Mouse (Mus musculus) liver, embryonic 15.5 days (tissue): ENCODE data around the gene Olfr907. TPM values are rescaled to one million over a fixed set of nuclear protein-coding genes. Genes with fewer than 3 reads are reported as not detected.

Experiments used
- ATAC-seq: fragments of 200-750 bp; cut with Nextera tagmentation; 2 replicates; pipeline ENCODE4 v1.8.0; 2017; ENCODE audit warnings: moderate number of reproducible peaks, mild to moderate bottlenecking, moderate library complexity; ENCODE audit not compliant: insufficient read depth
- H3K27ac ChIP-seq: fragments of 300-500 bp; sonication (generic); replicated peaks from 2 replicates; pipeline ENCODE4 v1.5.1; 2015; ENCODE audit warnings: mild to moderate bottlenecking, inconsistent platforms
- H3K27me3 ChIP-seq: fragments of 300-500 bp; sonication (generic); 2 replicates; pipeline ENCODE4 v1.6.1; 2015; ENCODE audit warnings: mild to moderate bottlenecking, inconsistent platforms
- H3K36me3 ChIP-seq: fragments of 300-500 bp; sonication (generic); replicated peaks from 2 replicates; pipeline ENCODE4 v1.6.1; 2015; ENCODE audit warnings: moderate library complexity, mild to moderate bottlenecking, inconsistent platforms
- H3K4me1 ChIP-seq: fragments of 300-500 bp; sonication (generic); replicated peaks from 2 replicates; pipeline ENCODE4 v1.6.1; 2015; ENCODE audit warnings: inconsistent platforms
- H3K4me2 ChIP-seq: fragments of 300-500 bp; sonication (generic); 2 replicates; pipeline ENCODE4 v1.6.1; 2015; ENCODE audit warnings: moderate library complexity, mild to moderate bottlenecking, inconsistent platforms
- H3K4me3 ChIP-seq: fragments of 300-500 bp; sonication (generic); replicated peaks from 2 replicates; pipeline ENCODE4 v1.5.1; 2015; ENCODE audit warnings: mild to moderate bottlenecking, inconsistent platforms
- H3K9ac ChIP-seq: fragments of 300-500 bp; sonication (generic); 2 replicates; pipeline ENCODE4 v1.6.1; 2015; ENCODE audit warnings: moderate library complexity, mild to moderate bottlenecking, inconsistent platforms
- H3K9me3 ChIP-seq: fragments of 300-500 bp; sonication (generic); replicated peaks from 2 replicates; pipeline ENCODE4 v1.6.1; 2016; ENCODE audit warnings: inconsistent platforms
- WGBS: fragments of 180-500 bp; shearing (Covaris S2); methylation state at CpG from one replicate; pipeline ENCODE4 v1.1.7; 2015; ENCODE audit warnings: mixed read lengths; ENCODE audit not compliant: insufficient replicate concordance; 5-methylcytosine and 5-hydroxymethylcytosine counted together
- polyA plus RNA-seq: library from polyadenylated mRNA; unstranded; fragments of >200 nt; fragmentation: Nextera tagmentation; extraction: Ambion mirVana; gene quantifications from 2 replicates; pipeline ENCODE4 v1.2.1, GENCODE M21; 2015

Gene Olfr907
- polyA plus RNA-seq, result not detected in 2 replicates

GRCm38 (mm10) chr9:38495501-38495900 lies at the start of gene Olfr907:
Olfr907 (plus strand) TSS chr9:38495801.
- no peak within 1 kb of the TSS for H3K4me3 ChIP-seq
- no peak within 1 kb of the TSS for H3K27ac ChIP-seq
- no peak within 1 kb of the TSS for H3K9ac ChIP-seq
- no peaks in the 10 kb centered on the region for H3K9me3 ChIP-seq
- no peak for ATAC-seq
- WGBS, result 61% methylated on average over 2 of the region's 2 CpGs
- H3K27me3 ChIP-seq, result no peaks in the 10 kb centered on the region
- H3K36me3 ChIP-seq, result no peaks in the 10 kb centered on the region
- H3K4me1 ChIP-seq, result no peaks in the 10 kb centered on the region
- H3K4me2 ChIP-seq, result no peak within 1 kb of the TSS

DNA sequence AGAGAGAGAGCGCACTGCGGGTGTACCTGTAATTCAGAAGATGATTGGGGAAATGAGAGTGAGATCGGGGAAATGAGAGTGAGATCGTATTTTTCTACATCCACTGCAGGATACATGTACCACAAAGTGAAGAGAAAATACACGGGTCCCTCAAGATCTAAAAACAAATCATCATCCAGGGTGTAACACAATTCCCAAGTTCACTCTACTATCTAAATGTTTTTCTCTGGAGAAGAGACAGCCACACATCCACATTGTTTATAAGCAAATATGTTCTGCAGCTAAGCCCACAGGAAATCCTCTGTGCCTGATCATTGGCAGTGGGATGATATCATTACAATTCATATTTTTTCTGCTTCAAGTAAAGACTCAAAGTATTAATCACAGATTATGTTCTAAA lies 48.2 kb upstream of the Olfr907 start, which contains the start of gene Olfr902:
Gene Olfr902 (plus strand): TSS at position 301 of the 400 bp plus-strand sequence.
- no peaks in the 10 kb centered on the region for H3K4me1 ChIP-seq
- no peaks in the 10 kb centered on the region for H3K36me3 ChIP-seq
- H3K4me3 ChIP-seq, result no peak within 1 kb of the TSS
- no peaks in the 10 kb centered on the region for H3K27me3 ChIP-seq
- H3K9ac ChIP-seq, result no peak within 1 kb of the TSS
- H3K4me2 ChIP-seq, result no peak within 1 kb of the TSS
- no peak for ATAC-seq
- WGBS, result 69% methylated on average over 5 of the region's 5 CpGs
- no peak within 1 kb of the TSS for H3K27ac ChIP-seq
- no peaks in the 10 kb centered on the region for H3K9me3 ChIP-seq

DNA sequence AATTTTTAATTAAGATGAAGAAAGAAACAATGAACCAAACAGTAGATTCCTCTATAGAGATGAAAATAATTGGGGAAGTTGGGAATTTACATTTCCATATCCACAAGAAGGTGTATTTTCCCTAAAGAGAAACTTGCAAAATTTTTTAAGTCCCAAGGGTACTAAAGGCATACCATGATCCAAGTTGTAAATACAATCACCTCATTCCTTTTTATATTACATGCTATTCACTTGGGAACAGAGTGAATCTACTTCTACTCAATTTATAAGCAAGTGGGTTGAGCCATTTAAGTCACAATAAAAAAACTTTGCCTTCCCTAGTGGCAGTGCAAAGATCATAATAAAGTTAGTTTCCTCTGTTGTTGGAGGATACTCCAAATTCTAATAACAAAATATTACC lies 32.8 kb upstream of the Olfr907 start, which contains the start of gene Olfr904:
Gene Olfr904 (plus strand): TSS at position 301 of the 400 bp plus-strand sequence.
- Histone ChIP-seq H3K4me1 (no peaks in the 10 kb centered on the region), H3K27ac (no peak within 1 kb of the TSS), H3K36me3 (no peaks in the 10 kb centered on the region), H3K4me2 (no peak within 1 kb of the TSS), H3K4me3 (no peak within 1 kb of the TSS), H3K27me3 (no peaks in the 10 kb centered on the region), H3K9ac (no peak within 1 kb of the TSS), H3K9me3 (no peaks in the 10 kb centered on the region)
- no peak for ATAC-seq

DNA sequence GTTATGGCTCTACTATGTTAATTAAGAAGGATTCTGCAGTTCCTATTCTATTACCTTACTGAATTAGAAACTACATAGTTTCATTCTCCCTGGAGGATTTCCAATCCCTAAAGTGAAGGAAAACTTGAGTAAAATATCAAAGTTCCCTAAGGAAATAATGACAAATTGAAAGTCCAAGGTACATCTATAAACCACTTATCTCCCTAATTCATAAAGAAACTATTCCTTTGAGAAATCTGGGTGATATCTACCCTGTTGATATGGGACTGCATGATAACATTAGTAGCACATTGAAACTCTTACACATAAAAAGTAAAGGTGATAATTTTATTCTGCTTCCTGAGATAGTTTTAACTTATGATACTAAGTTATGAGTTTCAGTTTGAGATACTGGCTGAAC lies 24.8 kb upstream of the Olfr907 start, which contains the start of gene Olfr905:
Gene Olfr905 (plus strand): TSS at position 301 of the 400 bp plus-strand sequence.
- Histone ChIP-seq H3K4me1 (no peaks in the 10 kb centered on the region), H3K4me3 (no peak within 1 kb of the TSS), H3K9ac (no peak within 1 kb of the TSS), H3K9me3 (no peaks in the 10 kb centered on the region), H3K27me3 (no peaks in the 10 kb centered on the region), H3K36me3 (no peaks in the 10 kb centered on the region), H3K27ac (no peak within 1 kb of the TSS), H3K4me2 (no peak within 1 kb of the TSS)
- no peak for ATAC-seq

DNA sequence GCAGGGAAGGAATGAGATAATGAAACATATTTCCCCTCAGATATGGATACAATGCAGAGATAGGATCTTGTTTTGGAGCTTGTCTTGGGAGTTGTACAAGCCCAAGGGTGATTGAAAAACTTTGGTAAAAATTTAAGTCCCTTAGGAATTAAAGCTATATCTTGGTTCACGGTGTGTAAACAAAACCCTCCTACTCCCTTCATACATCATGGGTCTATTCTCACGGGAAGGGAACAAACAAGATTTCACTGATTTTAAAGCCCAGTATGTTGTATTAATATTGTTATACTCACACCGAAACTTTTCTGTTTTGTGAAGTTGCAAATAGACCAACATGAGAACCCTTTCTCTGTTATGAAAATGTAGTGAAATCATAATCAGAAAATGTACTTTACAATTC lies 8.8 kb upstream of the Olfr907 start, which contains the start of gene Olfr906:
Gene Olfr906 (plus strand): TSS at position 301 of the 400 bp plus-strand sequence.
- H3K27me3 ChIP-seq, result no peaks in the 10 kb centered on the region
- H3K9me3 ChIP-seq, result no peaks in the 10 kb centered on the region
- H3K9ac ChIP-seq, result no peak within 1 kb of the TSS
- no peak for ATAC-seq
- no peaks in the 10 kb centered on the region for H3K36me3 ChIP-seq
- no peak within 1 kb of the TSS for H3K27ac ChIP-seq
- no peak within 1 kb of the TSS for H3K4me3 ChIP-seq
- no peaks in the 10 kb centered on the region for H3K4me1 ChIP-seq
- no peak within 1 kb of the TSS for H3K4me2 ChIP-seq
- WGBS, result 47% methylated on average over 3 of the region's 3 CpGs

DNA sequence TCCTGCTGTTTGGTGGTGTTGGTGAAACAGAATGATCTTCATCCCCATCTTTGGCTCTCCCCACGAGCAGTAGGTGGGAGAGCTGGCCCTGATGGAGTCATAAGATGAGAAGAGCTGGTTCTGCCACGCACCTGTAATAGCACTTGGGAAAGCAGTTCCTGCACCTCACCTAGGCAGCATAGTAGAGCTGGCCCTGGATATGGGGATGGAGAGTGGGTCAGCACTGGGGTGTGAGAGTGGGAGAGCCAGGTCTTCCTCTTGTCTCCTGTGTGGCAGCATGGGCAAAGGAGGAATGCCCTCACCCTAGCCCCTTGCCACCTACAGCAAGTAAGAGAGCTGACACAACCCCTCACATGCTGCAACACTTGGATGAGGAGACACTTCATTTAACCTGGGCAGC lies 16.8 kb downstream of the Olfr907 start:
- no peak overlapping the region for H3K9ac ChIP-seq
- H3K27ac ChIP-seq, result no peak overlapping the region
- WGBS, result 25% methylated on average over 2 of the region's 2 CpGs
- H3K27me3 ChIP-seq, result no peaks in the 10 kb centered on the region
- H3K4me1 ChIP-seq, result no peaks in the 10 kb centered on the region
- no peaks in the 10 kb centered on the region for H3K36me3 ChIP-seq
- ATAC-seq, result no peak
- H3K4me3 ChIP-seq, result no peak overlapping the region
- no peaks in the 10 kb centered on the region for H3K9me3 ChIP-seq
- H3K4me2 ChIP-seq, result no peak overlapping the region

DNA sequence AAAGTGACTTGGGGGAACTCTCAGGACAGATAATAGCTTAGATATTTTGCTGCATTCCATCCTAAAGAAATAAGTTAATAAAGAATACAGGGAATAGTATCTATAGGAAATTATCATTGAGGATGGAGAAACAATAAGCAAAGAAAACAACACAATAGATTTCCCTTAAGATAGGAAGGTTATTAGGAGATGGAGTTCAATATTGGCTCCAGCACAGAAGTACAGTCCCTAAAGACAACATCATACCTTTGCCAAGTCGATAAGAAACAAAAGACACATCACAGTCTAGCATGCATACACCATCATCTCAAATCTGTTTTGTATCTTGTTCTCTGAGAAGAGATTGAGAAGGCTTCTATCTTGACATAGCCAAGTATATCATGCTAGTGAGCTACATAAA lies 25.7 kb downstream of the Olfr907 start, which contains the start of gene Olfr911-ps1:
Gene Olfr911-ps1 (plus strand): TSS at position 301 of the 400 bp plus-strand sequence.
- no peak within 1 kb of the TSS for H3K27ac ChIP-seq
- H3K4me3 ChIP-seq, result no peak within 1 kb of the TSS
- no peaks in the 10 kb centered on the region for H3K9me3 ChIP-seq
- 36% methylated on average over 1 of the region's 1 CpGs for WGBS
- H3K36me3 ChIP-seq, result no peaks in the 10 kb centered on the region
- no peak for ATAC-seq
- H3K9ac ChIP-seq, result no peak within 1 kb of the TSS
- no peaks in the 10 kb centered on the region for H3K27me3 ChIP-seq
- H3K4me1 ChIP-seq, result no peaks in the 10 kb centered on the region
- no peak within 1 kb of the TSS for H3K4me2 ChIP-seq

DNA sequence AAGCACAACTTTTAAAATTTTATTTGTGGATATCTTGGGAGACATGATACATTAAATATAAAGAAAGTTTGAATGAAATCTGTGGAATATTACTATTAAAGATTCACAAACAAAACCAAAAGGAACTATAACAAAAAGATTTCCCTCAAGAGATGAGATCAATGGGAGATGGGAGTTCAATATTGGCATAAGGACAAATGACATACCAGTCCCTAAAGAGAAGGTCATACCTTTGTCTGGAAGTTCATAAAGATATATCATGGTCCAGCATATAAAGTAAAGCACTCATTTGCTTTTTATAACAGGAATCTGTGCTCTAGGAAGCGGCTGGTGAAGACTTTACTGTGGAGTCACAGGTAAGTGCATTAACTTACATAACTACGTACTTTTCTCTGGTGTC lies 41.9 kb downstream of the Olfr907 start, which contains the start of gene Olfr910:
Gene Olfr910 (plus strand): TSS at position 301 of the 400 bp plus-strand sequence.
- H3K9me3 ChIP-seq, result no peaks in the 10 kb centered on the region
- ATAC-seq, result no peak
- no peak within 1 kb of the TSS for H3K4me3 ChIP-seq
- no peak within 1 kb of the TSS for H3K27ac ChIP-seq
- no peak within 1 kb of the TSS for H3K4me2 ChIP-seq
- H3K36me3 ChIP-seq, result no peaks in the 10 kb centered on the region
- H3K9ac ChIP-seq, result no peak within 1 kb of the TSS
- no peaks in the 10 kb centered on the region for H3K4me1 ChIP-seq
- 58% methylated on average over 2 of the region's 2 CpGs for whole genome bisulfite sequencing
- H3K27me3 ChIP-seq, result no peaks in the 10 kb centered on the region

Other genes starting within 250 kb of the Olfr907 start
- not detected in 2 replicates for gene Olfr143, start 243.0 kb upstream of the Olfr907 start, polyA plus RNA-seq
- not detected in 2 replicates for gene Olfr895, start 227.9 kb upstream of the Olfr907 start, polyA plus RNA-seq
- gene Olfr896-ps1, start 204.7 kb upstream of the Olfr907 start, polyA plus RNA-seq, result not detected in 2 replicates
- not detected in 2 replicates for gene Olfr25, start 166.7 kb upstream of the Olfr907 start, polyA plus RNA-seq
- not detected in 2 replicates for gene Olfr898, start 147.4 kb upstream of the Olfr907 start, polyA plus RNA-seq
- not detected in 2 replicates for gene Olfr250, start 128.9 kb upstream of the Olfr907 start, polyA plus RNA-seq
- gene Olfr251, start 118.7 kb upstream of the Olfr907 start, polyA plus RNA-seq, result not detected in 2 replicates
- not detected in 2 replicates for gene Olfr147, start 94.1 kb upstream of the Olfr907 start, polyA plus RNA-seq
- not detected in 2 replicates for gene Olfr901, start 66.3 kb upstream of the Olfr907 start, polyA plus RNA-seq
- gene Olfr902, start 48.1 kb upstream of the Olfr907 start, polyA plus RNA-seq, result not detected in 2 replicates
- not detected in 2 replicates for gene Olfr904, start 32.7 kb upstream of the Olfr907 start, polyA plus RNA-seq
- not detected in 2 replicates for gene Olfr905, start 24.7 kb upstream of the Olfr907 start, polyA plus RNA-seq
- not detected in 2 replicates for gene Olfr906, start 8.7 kb upstream of the Olfr907 start, polyA plus RNA-seq
- not detected in 2 replicates for gene Olfr911-ps1, start 25.8 kb downstream of the Olfr907 start, polyA plus RNA-seq
- not detected in 2 replicates for gene Olfr910, start 42.0 kb downstream of the Olfr907 start, polyA plus RNA-seq
- not detected in 2 replicates for gene Olfr912, start 84.4 kb downstream of the Olfr907 start, polyA plus RNA-seq
- not detected in 2 replicates for gene Olfr913, start 97.0 kb downstream of the Olfr907 start, polyA plus RNA-seq
- not detected in 2 replicates for gene Olfr914, start 109.3 kb downstream of the Olfr907 start, polyA plus RNA-seq
- gene Olfr916, start 164.1 kb downstream of the Olfr907 start, polyA plus RNA-seq, result not detected in 2 replicates
- gene Olfr917, start 170.0 kb downstream of the Olfr907 start, polyA plus RNA-seq, result not detected in 2 replicates
- not detected in 2 replicates for gene Olfr918, start 178.8 kb downstream of the Olfr907 start, polyA plus RNA-seq
- not detected in 2 replicates for gene Olfr919, start 207.9 kb downstream of the Olfr907 start, polyA plus RNA-seq
- gene Vwa5a, start 222.5 kb downstream of the Olfr907 start, polyA plus RNA-seq, result 7.8 and 8.2 TPM in 2 replicates